Mouse (Mus musculus): ENCODE data around the gene Fcrl5.
A peak's percentile ranks its signal among the peaks of the same experiment; 100 is the strongest.

Fcrl5 gene

DNA sequence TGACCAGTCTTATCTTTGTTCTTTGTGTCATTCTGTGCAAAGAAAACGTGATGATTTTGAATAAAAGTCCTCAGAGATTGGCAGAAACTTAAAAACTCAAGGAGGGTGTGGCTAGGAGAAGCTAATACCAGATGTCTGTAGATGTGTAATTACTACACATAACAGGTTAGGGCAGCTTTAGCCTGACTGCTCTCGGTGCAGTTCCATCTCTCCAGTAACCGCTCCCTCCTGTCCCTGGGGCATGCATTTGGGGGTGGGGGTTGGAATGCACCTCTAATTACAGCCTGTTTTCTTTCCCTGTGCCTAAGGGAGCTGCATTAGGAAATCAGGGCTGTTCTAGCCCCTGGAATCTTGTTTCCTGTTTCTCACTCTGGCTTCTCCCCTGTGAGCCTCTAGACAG lies 94.7 kb downstream of the Fcrl5 start:
- peaks cover 19% of the 10 kb centered on the region for H3K36me3 ChIP-seq (ENCODE audit: control insufficient read depth, insufficient read depth, low read length, poor library complexity, severe bottlenecking)

DNA sequence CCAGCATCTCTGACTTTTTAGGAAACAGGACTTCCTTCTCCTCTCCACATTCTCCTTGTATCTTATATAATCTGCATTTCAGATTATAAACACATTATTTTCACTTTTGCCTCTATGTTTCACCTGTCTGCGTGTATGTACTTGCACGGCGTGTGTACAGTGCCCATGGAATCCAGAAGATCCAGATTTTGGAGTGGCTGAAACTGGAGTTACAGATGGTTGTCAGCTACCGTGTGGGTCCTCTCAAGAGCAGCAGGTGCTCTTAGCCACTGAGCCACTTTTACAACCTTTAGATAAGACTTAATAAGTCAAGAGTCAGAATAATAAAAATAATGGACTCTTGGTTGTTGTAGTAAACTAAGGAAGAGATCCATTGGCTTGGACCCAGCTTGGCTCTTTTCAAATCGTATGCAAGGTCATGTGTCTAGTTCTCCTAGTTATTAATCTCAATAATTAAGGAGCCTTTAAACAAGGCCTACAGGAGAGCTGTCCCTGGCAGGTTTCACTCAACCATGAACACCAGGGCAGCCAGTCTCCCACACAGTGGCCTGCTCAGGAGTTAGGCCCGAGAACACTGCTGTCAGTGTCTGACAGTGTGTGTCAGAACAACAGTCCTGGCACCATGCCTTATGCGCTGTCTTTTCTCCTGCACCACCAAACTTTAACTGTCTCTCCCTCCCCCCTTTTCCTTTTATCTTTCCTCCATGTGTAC lies 98.2 kb downstream of the Fcrl5 start:
- no peak for DNase-seq (ENCODE audit: low read depth, low spot score)
- H3K27me3 ChIP-seq (ENCODE audit: control insufficient read depth, insufficient read depth, low read length, poor library complexity, severe bottlenecking) = no peaks in the 10 kb centered on the region
- H3K36me3 ChIP-seq (ENCODE audit: control insufficient read depth, insufficient read depth, low read length, poor library complexity, severe bottlenecking) = peaks cover 24% of the 10 kb centered on the region

More for the DNA sequence above, 94.7 kb downstream of the Fcrl5 start:
- no peak for DNase-seq (ENCODE audit: low read depth, low spot score)
- H3K27me3 ChIP-seq (ENCODE audit: control insufficient read depth, insufficient read depth, low read length, poor library complexity, severe bottlenecking) = no peaks in the 10 kb centered on the region

GRCm38 (mm10) chr3:87538034-87538433 lies 102.5 kb downstream of the Fcrl5 start:
- Histone ChIP-seq H3K36me3 (ENCODE audit: control insufficient read depth, insufficient read depth, low read length, poor library complexity, severe bottlenecking) (peaks cover 20% of the 10 kb centered on the region), H3K27me3 (ENCODE audit: control insufficient read depth, insufficient read depth, low read length, poor library complexity, severe bottlenecking) (no peaks in the 10 kb centered on the region)
- no peak for DNase-seq (ENCODE audit: low read depth, low spot score)

DNA sequence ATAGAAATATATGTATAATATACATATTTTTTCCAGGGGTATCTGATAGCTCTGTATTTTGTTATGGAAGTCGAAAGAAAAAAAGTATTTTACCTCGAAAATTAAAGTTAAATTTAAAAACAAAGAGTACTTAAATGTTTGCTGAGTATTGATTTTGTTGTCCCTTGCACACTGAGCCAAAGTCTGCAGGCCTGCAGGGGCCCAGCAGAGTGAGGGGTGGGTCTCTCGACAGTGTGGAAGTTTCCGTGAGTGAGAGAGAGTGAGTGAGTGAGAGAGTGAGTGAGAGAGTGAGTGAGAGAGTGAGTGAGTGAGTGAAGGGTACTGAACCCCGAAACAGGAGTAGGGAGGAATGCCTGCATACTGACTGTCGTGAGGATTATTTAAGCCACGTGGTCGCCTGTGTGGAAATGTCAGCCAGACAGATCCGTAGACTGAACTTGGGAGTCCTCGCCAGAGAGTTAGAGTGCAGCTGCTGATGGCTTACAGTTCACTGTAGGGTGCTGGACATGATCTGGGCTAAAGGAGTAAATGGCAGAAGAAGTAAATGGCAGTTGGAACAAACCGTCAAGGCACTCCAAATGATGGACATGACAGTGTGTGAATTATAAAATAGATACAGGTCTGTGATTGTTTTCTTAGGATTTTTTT lies 104.6 kb downstream of the Fcrl5 start:
- Histone ChIP-seq H3K27me3 (ENCODE audit: control insufficient read depth, insufficient read depth, low read length, poor library complexity, severe bottlenecking) (no peaks in the 10 kb centered on the region), H3K36me3 (ENCODE audit: control insufficient read depth, insufficient read depth, low read length, poor library complexity, severe bottlenecking) (peaks cover 17% of the 10 kb centered on the region)
- no peak for DNase-seq (ENCODE audit: low read depth, low spot score)

DNA sequence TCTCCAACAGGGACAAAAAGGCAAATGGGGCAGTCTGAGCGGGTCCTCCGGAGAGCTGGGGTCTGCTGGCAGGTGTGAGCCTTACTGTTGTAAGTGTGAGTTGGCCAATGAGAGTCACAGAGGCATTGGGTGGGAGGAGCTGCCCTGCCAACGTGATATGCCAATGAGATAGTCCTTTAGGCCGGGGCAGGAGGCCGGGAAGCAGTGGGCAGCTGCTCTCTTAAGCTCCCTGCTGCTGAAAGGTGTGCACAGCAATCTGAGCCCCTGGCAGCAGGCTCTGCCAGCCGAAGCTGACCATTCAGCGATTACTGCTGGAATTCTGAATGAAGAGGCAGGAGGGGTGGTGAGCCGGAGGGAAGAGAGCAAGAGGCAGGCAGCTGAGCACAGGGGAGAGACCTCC lies 105.1 kb downstream of the Fcrl5 start:
- H3K36me3 ChIP-seq (ENCODE audit: control insufficient read depth, insufficient read depth, low read length, poor library complexity, severe bottlenecking) = peaks cover 15% of the 10 kb centered on the region
- no peak for DNase-seq (ENCODE audit: low read depth, low spot score)

GRCm38 (mm10) chr3:87542481-87543215 lies 107.1 kb downstream of the Fcrl5 start:
- Histone ChIP-seq H3K27me3 (ENCODE audit: control insufficient read depth, insufficient read depth, low read length, poor library complexity, severe bottlenecking) (no peaks in the 10 kb centered on the region), H3K36me3 (ENCODE audit: control insufficient read depth, insufficient read depth, low read length, poor library complexity, severe bottlenecking) (no peaks in the 10 kb centered on the region; the same call in none of the 2 replicates)
- DNase-seq (ENCODE audit: low read depth, low spot score) = no peak

More for the DNA sequence above, 105.1 kb downstream of the Fcrl5 start:
- H3K27me3 ChIP-seq (ENCODE audit: control insufficient read depth, insufficient read depth, low read length, poor library complexity, severe bottlenecking) = no peaks in the 10 kb centered on the region

GRCm38 (mm10) chr3:87545554-87545953 lies 110.0 kb downstream of the Fcrl5 start:
- H3K27me3 ChIP-seq (ENCODE audit: control insufficient read depth, insufficient read depth, low read length, poor library complexity, severe bottlenecking) = no peaks in the 10 kb centered on the region
- no peak for DNase-seq (ENCODE audit: low read depth, low spot score)
- no peaks in the 10 kb centered on the region for H3K36me3 ChIP-seq (ENCODE audit: control insufficient read depth, insufficient read depth, low read length, poor library complexity, severe bottlenecking)

DNA sequence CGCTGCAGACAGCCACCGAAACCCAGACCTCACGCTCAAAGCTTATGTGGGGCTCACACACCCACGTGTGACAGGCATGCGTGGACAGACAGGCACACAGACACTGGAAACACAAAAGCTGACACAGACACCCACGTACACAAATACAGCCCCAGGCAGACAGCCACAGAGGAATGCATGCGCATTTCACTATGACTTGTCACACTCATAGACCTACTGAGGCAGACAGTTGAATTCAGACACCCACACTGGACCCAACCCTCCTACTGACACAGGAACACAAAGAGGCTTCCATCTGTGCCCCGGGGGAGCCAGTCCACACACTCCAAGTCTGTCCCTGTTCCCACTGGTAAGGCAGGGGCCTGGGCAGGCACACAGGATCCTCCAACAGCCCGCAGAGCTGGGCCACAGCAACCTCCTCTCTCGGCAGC lies 110.7 kb downstream of the Fcrl5 start:
- H3K36me3 ChIP-seq (ENCODE audit: control insufficient read depth, insufficient read depth, low read length, poor library complexity, severe bottlenecking) = no peaks in the 10 kb centered on the region
- no peak for DNase-seq (ENCODE audit: low read depth, low spot score)
- H3K27me3 ChIP-seq (ENCODE audit: control insufficient read depth, insufficient read depth, low read length, poor library complexity, severe bottlenecking) = no peaks in the 10 kb centered on the region

- Histone ChIP-seq H3K27me3 (ENCODE audit: control insufficient read depth, insufficient read depth, low read length, poor library complexity, severe bottlenecking) (no peaks in the 10 kb centered on the region), H3K36me3 (ENCODE audit: control insufficient read depth, insufficient read depth, low read length, poor library complexity, severe bottlenecking) (no peaks in the 10 kb centered on the region)
- peak; percentile 46 for DNase-seq (ENCODE audit: low read depth, low spot score)
These were observed 114.3 kb downstream of the Fcrl5 start for GRCm38 (mm10) chr3:87549908-87550307.

All from splenic B cell, adult 2 months (primary cell).